Mouse (Mus musculus): Measurements from ENCODE around the gene Sp140.
"Not testable (repeated sequence)": the region's sequence is repeated elsewhere in the genome, so short reads cannot be mapped to it uniquely, and the experiment has no call there.

Sp140 gene

DNA sequence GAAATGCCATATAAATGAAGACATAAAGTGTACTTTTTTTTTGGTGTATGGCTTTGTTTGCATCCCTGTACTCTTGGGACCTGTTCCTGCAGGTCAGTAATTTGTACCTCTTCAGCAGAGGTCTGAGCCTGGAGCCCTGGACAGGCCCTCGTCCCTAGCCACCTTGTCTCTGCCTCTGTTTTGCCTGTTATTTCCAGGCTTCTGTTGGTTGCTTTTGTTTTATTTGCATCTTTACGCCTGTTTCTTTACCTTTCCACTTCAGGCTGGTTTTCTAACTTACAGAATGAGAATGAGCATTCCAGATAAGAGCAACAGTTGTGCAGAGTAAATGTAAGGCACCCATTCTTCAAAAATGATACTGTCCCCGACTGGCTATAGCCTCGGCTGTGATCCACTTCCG lies at the start of gene Sp140:
TSS of gene Sp140 (plus strand) at position 301 of the 400 bp plus-strand sequence.
- POLR2A ChIA-PET, result not testable (repeated sequence)

DNA sequence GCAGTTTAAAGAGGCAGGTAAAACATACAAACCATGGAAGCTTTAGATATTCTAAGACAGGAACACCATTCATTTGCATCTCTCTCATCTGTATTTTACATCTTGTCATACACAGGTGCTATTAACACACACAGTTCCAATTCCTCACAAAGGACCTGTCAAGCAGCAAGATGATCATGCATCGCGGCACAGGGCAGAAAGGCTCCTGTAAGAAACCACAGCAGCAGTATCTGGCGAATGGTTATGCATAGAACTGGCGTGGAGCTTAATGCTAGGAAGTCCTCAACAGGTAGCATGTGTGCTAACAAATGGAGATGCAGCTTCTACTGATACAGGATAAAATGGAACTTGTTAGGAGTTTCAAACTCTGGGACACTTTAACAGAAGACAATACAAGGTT lies 44.9 kb upstream of the Sp140 start:
- POLR2A ChIA-PET, CTCF ChIA-PET: not testable (repeated sequence)

More for the DNA sequence above, at the start of gene Sp140:
- CTCF ChIA-PET, result not testable (repeated sequence)

DNA sequence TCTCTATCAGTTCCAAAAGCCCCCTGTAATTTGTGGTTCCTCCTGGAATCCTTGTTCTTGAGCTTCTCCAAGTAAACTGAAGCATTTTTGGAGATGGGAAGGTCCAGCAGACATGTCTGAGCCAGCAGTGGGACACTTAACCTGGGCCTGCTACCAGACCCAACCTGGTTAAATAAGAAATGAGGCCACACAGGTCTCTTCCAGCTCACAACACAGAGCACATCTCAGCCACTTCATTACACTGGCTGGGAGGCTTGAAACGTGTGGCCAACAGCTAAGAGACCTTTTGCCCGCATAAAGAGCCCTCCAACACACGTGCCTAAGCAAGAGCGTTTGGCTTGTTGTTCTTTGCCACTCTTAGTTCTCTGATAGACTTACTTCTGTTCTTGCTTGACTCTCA lies 26.6 kb upstream of the Sp140 start:
- POLR2A ChIA-PET, result not testable (repeated sequence)
- CTCF ChIA-PET, result interaction anchor here in 1 of 4 experiments (0.5 kb wide), 1 partner anchor 326 kb away, joined by 3 read pairs; no protein-coding TSS in a partner anchor

DNA sequence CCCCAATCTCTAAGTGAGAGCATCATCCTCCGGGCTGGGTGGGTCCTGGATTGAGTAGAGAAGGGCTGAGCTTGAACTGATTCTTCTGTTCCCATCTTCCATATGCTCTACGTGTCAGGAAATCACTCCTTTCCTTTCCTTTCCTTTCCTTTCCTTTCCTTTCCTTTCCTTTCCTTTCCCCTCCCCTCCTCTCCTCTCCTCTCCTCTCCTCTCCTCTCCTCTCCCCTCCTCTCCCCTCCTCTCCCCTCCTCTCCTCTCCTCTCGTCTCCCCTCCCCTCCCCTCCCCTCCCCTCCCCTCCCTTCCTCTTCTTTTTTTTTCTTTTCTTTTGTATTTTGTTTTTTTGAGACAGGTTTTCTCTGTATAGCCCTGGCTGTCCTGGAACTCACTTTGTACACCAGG lies 24.8 kb upstream of the Sp140 start, which contains the start of gene G530012D18Rik:
TSS of gene G530012D18Rik (plus strand) at position 301 of the 400 bp plus-strand sequence.
- CTCF ChIA-PET, POLR2A ChIA-PET: not testable (repeated sequence)

DNA sequence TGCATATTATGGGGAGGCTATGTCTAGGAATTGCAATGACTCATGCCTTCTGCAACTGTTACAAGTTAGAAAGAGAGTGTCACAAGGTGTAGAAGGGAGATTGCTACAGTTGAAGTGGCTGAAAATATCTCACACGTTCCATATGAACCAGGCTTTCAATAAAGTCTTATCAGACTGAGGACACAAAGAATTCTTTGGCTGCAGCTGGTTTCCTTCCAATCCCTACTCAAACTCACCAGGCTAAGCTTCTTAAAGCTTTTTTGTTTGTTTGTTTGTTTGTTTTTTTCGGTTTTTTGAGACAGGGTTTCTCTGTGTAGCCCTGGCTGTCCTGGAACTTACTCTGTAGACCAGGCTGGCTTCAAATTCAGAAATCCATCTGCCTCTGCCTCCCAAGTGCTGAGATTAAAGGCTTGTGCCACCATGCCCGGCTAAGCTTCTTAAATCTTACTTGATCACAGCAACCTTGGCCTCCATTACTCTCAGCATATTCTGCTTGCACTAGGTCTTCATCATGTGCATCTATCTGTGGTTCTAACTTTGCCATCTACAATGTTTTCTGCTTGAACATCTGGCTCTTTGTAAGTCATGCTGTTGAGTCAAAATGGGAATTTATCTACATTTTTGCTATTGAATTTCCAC lies 21.7 kb upstream of the Sp140 start:
- CTCF ChIA-PET, POLR2A ChIA-PET: not testable (repeated sequence)

DNA sequence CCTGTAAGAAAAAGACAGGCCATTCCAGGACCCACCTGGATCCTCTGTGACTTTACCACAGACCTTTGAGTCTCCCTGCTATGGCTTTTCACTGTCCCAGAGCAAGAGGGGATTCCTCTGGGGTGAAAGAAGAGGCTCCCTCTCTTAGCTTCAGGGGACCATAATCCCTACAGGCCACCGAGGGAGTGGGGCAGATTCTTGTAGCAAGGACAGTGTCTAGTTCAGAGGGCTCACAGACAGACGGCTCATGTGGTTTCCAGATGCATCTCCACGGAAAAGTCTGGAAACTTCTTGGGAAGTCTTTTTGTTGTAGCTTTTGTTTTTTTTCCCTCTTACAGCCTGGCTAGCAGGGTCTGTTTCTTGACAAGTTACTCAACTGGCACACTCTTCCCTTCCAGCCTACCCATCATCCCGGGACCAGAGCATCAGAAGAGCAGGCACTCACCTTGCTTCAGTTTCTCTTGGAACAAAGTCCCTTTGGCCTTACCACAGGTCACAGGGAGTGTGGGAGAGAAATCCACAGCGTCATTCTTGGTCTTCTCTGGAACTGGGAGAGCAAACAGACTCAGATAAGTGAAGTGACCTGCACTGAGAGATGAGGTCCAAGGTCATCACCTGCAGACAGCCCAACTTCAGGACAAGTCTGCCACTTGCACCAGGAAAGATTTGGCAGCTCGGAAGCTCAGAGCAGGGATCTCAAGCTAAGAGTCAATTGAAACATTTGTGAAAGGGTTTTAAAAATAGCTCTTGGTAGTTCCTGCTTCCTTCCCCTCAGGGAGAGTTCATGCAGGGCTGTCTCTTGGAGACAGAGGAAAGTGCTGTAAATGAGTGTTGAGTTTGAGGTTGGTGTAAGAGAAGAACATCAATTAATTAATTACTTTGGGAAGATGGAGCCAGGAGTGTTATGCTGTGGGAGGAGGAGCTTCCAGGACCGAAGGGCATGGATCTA lies 20.7 kb upstream of the Sp140 start:
- CTCF ChIA-PET, POLR2A ChIA-PET: not testable (repeated sequence)

DNA sequence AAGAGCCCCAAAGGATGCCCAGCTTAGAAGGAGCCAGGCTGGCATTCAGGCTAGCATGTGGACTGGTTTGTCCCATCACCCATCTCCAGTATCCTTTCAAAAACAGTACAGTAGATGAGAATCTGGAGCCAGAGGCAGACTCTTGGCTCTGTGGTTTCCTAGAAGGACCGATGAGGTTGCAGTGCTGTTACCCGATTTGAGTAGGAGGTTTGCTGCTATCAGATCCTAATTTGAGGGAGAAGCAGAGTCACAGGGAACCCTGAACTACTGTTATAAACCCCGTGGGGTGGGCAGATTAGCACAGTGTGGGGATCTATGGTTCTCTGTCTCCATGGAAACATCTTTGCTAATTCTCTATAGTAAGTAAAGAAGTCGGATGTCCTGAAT lies 20.0 kb upstream of the Sp140 start:
- POLR2A ChIA-PET, CTCF ChIA-PET: not testable (repeated sequence)

DNA sequence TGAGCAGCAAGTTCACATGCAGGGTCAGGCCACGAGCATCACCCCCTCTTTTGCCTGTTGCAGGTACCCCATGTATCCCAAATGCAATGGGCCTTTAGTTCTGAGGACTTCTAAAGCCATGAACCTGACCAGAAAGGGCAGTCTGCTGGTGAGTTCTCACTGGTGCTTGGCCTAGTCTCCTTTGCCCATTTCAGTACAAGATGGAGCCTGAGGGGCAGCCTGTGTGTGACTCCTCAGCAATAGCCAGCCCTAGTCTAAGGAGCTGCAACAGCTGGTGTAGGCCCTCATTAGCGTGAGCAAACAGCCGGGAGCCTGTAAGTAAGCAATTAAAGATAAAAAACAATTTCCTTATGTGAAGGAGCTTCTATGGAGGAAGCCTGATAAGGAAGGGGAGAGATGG lies 19.6 kb upstream of the Sp140 start:
- POLR2A ChIA-PET, CTCF ChIA-PET: not testable (repeated sequence)

DNA sequence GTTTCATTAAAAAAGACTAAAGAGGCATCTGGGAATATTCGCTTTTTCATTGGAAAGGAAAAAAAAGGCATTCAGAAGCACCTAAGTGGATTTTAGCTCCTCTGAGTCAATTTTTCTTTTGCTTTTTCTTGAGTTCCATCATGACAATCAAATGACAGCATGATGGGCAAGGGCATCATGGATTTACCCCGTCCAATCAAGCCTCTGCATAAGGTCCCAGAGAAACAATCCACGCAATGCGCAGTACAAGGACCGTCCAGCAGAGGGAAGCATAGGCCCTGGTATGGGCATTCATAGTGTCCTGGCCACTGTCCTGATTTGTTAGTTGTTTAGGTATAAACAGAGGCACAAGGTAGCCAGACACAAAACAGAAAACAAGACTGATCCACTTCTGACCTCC lies 18.7 kb upstream of the Sp140 start:
- POLR2A ChIA-PET, CTCF ChIA-PET: not testable (repeated sequence)

DNA sequence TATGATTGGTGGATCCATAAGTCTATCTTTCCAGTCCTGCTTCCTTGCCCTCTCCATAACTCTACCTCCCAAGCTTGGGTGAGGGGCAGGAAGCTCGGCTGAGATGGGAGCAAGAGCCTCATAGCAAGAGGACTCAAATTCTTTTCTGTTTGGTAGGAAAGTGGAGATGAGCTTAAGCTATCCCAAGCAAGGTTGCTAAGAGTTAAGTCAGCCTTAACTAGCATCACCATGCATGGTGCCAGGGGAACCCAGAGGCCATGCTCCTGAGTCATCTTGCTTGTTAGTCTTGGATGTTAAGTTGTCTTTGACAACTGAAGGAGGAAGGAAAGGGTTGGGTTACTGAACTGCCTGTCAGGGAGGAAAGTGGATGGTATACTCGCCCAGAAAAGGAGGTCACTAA lies 11.5 kb upstream of the Sp140 start:
- CTCF ChIA-PET, result interaction anchor here in 2 of 4 experiments (1.0 to 1.3 kb wide), 1 partner anchor 308 kb away, joined by 3 read pairs; no protein-coding TSS in a partner anchor
- POLR2A ChIA-PET, result interaction anchor here in 1 of 4 experiments (1.3 kb wide), 1 partner anchor 308 kb away, joined by 5 read pairs; no protein-coding TSS in a partner anchor

DNA sequence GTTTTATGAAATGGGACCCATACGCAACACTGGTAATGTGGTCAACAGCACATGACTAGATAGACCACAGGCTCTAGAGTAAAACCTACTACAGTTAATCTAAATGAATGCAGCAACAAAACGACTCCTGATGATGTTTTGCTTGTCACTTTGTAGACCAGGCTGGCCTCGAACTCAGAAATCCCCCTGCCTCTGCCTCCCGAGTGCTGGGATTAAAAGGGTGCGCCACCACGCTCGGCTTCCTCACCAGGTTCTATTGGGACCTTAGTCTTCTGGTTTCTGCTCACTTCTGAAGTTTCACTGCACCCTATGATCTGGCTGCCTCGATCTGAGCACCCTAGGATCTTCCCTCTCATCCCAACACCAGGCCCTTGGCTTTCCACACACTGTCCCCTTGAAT lies 7.7 kb upstream of the Sp140 start:
- POLR2A ChIA-PET, result interaction anchor here in 2 of 4 experiments (1.0 to 1.1 kb wide), 2 partner anchors 315 kb away, joined by 7 to 10 read pairs; no protein-coding TSS in a partner anchor
- CTCF ChIA-PET, result not testable (repeated sequence)

DNA sequence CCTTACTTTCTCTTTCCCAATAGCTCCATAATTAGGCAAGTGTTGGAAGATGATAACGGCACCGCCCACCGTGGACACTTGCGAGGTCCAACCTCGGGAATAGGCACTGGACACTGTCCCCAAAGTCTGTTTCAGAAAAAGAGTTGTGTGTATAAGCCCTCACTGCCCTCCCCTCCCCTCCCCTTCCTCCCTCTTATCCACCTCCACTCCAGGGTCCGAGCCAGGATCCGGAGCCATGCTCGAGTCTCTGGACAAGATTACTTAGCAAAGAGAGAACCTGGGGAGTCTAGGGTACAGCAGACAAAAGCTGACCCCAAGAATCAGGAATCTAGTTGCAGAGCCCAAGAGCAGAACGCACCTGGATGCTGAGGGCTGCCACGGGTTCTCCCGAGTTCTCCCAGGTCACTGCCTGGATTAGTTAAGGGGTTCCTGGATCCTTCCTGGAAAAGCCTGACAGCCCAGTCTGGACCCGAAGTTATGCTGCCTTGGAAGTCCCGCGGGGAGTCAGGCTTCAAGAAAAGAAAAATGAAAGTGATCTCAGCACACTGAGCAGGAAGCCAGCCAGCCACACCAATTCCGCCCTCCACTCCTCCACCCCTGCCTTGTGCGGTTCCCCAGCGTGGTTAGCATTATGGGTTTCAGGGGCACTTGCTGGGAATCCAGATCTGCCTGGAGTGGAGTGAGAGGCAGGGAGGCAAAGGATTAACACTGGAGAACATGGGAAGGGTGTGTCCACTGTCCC lies 1.7 kb upstream of the Sp140 start, which contains the start of gene Sp110:
TSS of gene Sp110 (minus strand) at position 547 of the 742 bp plus-strand sequence.
- POLR2A ChIA-PET, CTCF ChIA-PET: not testable (repeated sequence)

DNA sequence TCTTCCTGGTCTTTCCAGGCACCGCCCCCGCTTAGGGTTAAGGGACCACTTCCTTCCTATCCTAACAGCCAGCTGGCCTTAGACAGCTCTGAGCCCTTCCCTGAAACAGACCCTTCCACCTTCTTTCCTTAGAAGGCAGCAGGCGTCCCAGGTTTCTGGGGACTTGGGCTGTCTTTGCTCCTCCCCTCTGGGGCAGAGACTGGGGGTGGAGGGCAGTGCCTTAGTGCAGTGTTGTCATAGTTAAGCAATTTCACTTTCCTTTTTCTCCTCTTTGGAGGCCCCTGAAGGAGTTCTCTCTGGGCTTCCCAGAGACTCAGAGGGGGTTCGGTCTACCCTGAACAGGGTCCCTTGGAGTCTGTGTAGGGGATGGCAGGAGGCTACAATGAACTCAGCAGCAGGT lies 616 bp downstream of the Sp140 start:
- CTCF ChIA-PET, POLR2A ChIA-PET: not testable (repeated sequence)

DNA sequence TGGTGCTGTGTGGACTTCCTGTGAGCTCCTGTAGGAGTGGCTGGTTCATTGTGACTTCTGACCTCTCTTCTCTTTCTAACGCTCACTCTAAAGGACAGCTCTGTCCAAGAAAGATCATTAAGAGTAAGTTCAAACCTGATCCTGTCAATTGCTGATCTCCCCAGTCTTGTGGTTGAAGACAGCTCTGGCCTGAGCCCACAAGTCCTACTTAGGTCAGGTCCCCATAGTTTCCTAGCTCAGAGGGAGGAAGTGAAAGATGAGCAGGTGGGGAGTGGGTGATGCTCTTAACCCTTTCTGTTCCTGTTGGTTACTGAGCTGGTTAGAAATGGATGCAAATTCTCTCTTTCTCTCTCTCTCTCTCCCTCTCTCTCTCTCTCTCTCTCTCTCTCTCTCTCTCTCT lies 4.2 kb downstream of the Sp140 start:
- CTCF ChIA-PET, POLR2A ChIA-PET: not testable (repeated sequence)

DNA sequence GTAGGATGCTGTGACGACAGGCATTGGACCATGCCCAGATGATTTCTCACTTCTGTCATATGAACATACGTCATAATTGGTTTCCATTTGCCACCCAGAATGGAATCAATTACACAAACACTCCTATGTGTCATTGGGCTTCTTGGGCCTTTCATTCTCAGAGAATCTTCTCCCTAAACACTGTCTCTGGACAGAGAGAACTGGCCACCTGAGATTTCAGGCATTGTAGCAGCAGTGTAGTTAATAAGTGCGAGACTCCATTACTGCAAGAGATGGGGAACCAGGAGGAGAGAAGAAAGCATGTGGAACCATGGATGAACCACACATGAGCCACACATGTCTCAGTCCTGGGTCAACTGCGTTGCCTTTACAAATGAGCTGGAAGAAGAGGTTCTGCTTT lies 8.2 kb downstream of the Sp140 start:
- POLR2A ChIA-PET, CTCF ChIA-PET: not testable (repeated sequence)

DNA sequence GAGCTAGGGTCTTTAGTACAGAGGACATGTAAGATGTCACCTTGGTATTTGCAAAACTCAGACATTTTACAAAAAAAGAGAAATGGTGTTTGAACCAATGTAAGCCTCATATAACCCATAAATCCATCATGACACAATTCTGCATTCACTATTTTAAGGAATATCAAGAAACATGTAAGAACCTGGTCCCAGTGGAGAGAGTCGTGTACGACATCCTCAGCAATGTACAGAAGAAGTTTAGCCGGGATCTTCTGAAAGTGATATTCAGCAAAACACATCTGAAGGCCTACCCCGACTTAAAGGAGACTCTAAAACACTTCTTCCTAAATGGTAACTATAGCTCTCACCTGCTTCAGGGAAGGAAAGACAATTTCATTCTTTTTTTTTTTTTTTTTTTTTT lies 10.4 kb downstream of the Sp140 start:
- POLR2A ChIA-PET, CTCF ChIA-PET: not testable (repeated sequence)

DNA sequence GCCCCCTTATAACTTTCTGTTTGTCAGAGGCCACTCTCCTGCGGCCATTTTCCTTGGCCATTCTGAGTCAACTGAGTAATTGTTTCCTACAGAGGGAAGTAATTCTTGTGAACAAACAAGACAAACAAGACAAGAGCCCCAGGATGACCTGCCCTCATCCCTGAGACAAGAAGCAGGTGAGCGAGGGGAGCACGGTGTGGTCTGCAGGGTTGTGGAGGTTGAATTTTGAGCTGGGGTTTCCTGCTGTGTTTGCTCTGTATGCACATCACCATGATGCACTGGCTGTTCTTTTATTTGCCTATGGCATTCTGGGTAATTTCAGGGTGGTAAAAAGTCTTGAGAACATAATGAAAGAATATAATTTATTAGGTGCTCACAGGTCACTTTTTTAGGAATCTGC lies 14.9 kb downstream of the Sp140 start:
- POLR2A ChIA-PET, CTCF ChIA-PET: not testable (repeated sequence)

DNA sequence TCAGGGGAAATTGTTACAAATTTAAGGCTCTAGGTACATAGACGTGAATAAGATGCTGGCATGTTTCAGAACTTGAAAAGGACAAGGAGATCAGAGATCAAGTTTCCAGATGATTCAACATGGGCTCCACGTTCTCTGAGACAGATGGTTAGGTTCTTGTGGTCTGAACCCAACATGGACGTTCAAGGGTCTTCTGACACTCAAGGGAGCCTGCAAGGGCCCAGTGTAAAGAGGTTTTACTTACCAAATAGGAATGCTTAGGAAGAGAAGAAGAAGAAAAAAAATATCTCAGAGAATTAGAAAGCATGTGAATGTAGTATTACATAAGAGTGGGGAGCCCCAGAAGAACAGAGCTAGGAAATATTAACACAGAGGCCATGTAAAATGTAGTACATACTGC lies 15.6 kb downstream of the Sp140 start:
- POLR2A ChIA-PET, CTCF ChIA-PET: not testable (repeated sequence)

DNA sequence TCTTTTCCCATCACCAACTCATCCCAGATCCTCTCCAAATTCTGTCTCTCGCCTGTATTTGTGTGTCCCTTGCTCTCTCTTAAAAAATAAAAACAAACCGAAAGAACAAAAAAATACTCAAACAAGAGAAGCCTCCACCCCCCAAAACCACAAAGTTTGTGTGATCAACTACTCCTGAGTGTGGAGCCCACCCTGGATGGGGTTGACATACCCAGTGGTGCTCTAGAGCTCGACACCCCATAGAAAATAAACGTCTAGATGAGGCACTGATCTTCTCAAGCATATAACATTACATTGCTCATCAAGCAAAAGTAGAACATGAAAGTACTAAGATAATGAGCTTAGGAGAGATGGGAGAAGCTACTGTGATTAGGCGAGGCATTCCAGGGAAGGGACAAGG lies 17.0 kb downstream of the Sp140 start:
- POLR2A ChIA-PET, CTCF ChIA-PET: not testable (repeated sequence)

DNA sequence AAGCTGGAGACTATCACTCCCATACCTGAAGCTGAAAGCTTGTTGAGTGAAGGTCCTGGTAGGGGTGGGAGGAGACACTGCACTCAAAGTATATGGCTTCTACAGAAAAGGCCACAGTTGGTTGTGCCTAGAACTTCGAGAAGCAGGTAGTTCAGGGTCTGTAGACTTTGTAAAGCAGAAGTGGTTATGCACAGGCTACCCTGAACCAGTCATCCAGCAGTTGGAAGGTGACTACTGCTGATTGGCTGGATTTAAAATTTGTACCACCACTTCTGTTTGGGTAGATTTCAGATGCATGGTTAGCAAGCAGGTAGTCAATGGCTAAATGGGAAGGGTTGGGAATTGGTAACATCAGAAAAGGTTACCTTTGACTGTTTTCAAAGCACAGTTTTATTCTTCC lies 18.5 kb downstream of the Sp140 start:
- POLR2A ChIA-PET, CTCF ChIA-PET: not testable (repeated sequence)
